Mouse (Mus musculus): ENCODE measurements around the gene Oog1.
"Not testable (repeated sequence)": the region's sequence is repeated elsewhere in the genome, so short reads cannot be mapped to it uniquely, and the experiment has no call there.

Oog1 gene

DNA sequence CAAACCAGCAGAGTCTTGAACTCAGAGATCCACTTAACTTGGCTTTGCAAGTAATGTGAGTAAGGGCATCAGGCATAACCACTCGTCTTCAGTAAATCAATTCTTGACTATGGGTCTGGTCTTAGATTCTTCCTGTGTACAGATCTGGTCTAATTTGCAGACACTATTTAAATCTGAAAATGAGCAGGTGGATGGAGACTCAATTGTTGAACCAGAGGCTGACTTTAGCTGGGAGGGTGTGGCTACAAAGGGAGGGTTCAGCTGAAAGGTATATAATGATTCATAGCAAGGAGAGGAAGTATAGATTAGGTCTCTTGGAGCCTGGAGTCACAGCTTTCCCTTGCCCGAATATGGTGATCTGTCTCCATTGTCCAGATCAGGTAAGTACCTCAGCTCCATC is at the start of gene Oog1:
Gene Oog1, plus strand, starts transcription at position 301 of the 400 bp plus-strand sequence.
- DNase-seq (ENCODE audit: low spot score), result not testable (repeated sequence)

DNA sequence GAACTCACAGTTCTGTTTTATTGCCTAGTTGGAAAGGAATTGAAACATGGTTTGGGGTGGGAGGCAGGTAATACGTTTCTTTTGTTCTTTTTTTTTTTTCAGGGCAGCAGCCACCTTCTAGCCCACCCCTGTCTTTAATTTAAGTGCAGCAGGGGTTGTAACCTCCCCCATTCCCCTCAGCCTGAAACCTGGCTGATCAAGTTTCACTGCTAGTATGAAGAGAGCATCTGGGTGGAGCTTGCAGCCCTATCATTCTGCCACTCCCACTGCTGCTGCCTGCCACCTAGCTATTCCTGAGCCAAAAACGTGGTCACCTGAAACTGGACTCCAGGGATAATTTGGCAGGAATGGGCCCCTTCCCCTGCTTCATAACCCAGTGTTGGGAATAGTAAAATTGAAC is 1.1 kb upstream of the Oog1 start:
- not testable (repeated sequence) for DNase-seq (ENCODE audit: low spot score)

DNA sequence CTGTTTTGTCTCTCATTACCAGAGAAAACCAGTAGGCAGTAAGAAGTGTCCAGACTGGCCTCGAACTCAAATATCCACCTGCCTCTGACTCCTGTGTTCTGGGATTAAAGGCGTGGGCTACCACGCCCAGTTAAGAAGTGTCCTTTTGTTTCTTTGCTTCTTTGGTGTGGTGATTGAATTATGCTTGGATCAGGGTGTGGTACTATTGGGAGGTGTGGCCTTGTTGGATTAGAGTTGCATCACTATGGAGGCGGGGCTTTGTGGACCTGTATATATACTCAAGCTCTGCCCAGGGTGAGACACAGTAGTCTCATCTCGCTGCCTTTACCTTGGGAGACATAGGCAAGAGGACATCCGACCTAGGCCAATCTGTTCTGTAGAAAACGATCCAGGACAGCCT is 16.1 kb downstream of the Oog1 start, which contains the start of gene Gm4027:
Gene Gm4027, plus strand, starts transcription at position 301 of the 400 bp plus-strand sequence.
- not testable (repeated sequence) for DNase-seq (ENCODE audit: low spot score)

DNA sequence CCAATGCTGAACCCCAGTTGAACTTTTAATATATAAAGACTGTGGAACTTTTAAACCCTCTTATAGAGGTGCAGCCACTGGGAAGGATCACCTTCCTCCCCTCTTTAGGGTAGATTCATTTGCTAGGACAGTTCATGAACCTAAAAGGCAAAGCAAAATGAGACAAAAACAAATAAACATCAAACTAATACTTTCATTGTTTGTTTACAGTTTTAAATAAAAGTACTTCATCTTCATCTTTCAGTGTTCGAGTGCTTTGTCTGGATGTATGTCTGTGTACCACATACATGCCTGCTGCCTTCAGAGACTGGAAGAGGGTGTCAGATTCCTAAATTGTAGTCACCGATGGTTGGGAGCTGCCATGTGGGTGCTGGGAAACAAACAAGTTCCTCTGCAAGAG is 42.0 kb downstream of the Oog1 start, which contains the start of gene Gm16381:
Gene Gm16381, minus strand, starts transcription at position 101 of the 400 bp plus-strand sequence.
- DNase-seq (ENCODE audit: low spot score), result not testable (repeated sequence)

DNA sequence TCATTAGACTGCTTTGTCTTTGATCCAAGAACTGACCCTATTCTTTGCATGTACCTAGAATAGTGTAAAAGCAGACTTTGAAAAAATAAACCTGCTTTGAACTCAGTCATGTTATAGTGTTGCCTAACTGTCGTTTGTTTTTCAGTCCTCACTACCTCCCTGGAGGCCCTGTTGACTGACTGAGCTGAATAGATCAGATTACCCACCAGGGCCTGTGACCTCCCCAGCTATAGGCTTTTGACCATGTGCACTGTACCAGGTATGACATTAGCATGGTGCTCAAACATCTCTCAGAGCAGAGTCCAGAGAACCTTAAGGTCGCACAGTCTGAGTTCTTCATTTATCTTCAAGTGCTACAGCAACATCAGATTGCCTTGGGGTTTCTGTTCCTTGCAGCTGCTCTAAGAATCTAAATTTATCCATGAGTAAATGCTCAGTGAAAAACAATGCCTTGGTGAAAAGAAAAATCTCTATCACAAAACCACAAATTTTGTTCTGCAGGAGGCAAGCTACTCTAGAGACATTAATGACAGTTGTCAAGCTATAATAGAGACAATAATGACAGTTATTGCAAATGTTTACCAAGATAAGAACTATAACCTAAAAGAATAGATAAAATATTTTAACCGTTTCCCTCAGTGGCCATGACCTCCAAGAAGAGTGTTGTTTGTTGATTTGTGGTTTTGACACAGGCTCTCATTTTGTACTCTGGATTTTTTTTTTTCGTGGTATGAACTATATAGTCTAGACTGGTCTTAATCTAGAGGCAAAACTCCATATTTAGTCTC is 50.6 kb downstream of the Oog1 start:
- not testable (repeated sequence) for DNase-seq (ENCODE audit: low spot score)
